Mouse (Mus musculus) midbrain, embryonic 10.5 days (tissue): ENCODE measurements around the gene Nras. TPM values are rescaled to one million over a fixed set of nuclear protein-coding genes. Genes with fewer than 3 reads are reported as not detected.
A peak's percentile ranks its signal among the peaks of the same experiment; 100 is the strongest.

ENCODE experiments used
- DNase-seq: peaks from one replicate; pipeline ENCODE4 v3.0.0-alpha.2; 2017; ENCODE audit warnings: low spot score
- H3K27ac ChIP-seq: fragments of 300-500 bp; sonication (generic); replicated peaks from 2 replicates; pipeline ENCODE4 v1.5.1; 2016; ENCODE audit warnings: mild to moderate bottlenecking
- H3K27me3 ChIP-seq: fragments of 300-500 bp; sonication (generic); 2 replicates; pipeline ENCODE4 v1.6.1; 2016; ENCODE audit warnings: low read depth, mild to moderate bottlenecking; ENCODE audit not compliant: poor library complexity, severe bottlenecking
- H3K36me3 ChIP-seq: fragments of 300-500 bp; sonication (generic); 2 replicates; pipeline ENCODE4 v1.6.1; 2016; ENCODE audit warnings: mild to moderate bottlenecking, moderate library complexity
- H3K4me1 ChIP-seq: fragments of 300-500 bp; sonication (generic); 2 replicates; pipeline ENCODE4 v1.6.1; 2016
- H3K4me3 ChIP-seq: fragments of 300-500 bp; sonication (generic); 2 replicates; pipeline ENCODE4 v1.5.1; 2016; ENCODE audit warnings: mild to moderate bottlenecking, moderate library complexity
- H3K9me3 ChIP-seq: fragments of 300-500 bp; sonication (generic); replicated peaks from 2 replicates; pipeline ENCODE4 v1.6.1; 2016; ENCODE audit warnings: mild to moderate bottlenecking
- WGBS: fragments of 180-500 bp; shearing (Covaris S2); methylation state at CpG from one replicate; pipeline ENCODE4 v1.1.7; 2016; 5-methylcytosine and 5-hydroxymethylcytosine counted together
- polyA plus RNA-seq: library from polyadenylated mRNA; unstranded; fragments of >200 nt; fragmentation: Nextera tagmentation; extraction: Ambion mirVana; gene quantifications from 2 replicates; pipeline ENCODE4 v1.2.1, GENCODE M21; 2016

The Nras gene
- polyA plus RNA-seq, 1 experiment from 2014 or later = 161 TPM

DNA sequence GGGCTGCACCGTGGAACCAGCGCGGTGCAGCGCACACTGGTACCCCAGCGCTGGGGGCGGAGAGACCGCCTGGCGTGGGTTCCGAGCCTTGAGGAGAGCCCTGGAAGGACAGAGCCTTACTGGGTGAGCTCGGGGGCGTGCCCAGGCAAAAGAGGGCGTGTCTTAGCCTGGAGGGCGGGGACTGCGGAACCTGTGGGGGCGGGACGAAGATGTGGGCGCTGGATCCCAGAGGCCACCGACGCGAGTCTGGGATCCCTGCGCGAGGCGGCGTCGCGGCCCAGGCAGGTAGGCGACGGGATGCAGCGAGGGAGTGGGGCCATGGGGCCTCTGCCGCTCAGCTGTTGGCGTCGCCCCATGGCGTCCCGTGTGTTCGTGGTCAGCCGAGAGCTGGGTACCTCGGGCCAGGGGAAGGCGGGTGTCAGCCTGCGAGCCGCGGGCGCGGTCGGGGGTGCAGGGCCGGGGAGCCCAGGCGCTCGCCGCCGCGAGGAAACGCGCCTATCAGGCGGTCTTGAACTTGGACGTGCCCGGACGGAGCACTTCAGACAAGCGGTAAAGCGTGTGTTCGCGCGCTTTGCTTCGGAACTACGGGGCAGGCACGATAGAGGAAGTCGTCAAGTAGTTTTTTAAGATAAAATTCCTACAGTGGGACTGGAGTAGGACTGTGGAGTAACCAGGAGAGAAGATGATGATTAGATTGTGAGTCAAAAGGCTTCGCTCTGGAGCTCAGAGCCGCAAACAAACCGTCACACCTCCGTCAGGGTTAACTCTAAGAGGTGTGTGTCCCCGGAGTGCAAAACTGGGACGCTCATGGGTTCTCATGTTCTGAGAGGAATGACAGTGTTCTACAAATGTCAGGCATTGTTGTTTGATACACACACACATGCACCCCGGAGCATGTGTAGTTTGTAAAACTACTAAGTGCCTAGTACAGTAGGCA is 44.6 kb downstream of the Nras start, which contains the start of gene Dennd2c:
Gene Dennd2c, plus strand, starts transcription at position 151 of the 937 bp plus-strand sequence.
- H3K4me3 ChIP-seq = peak within 1 kb of the TSS; percentile 68
- no peaks in the 10 kb centered on the region for H3K9me3 ChIP-seq
- DNase-seq = peak; percentile 89
- H3K36me3 ChIP-seq = no peaks in the 10 kb centered on the region
- peaks cover 57% of the 10 kb centered on the region for H3K27me3 ChIP-seq
- peaks cover 17% of the 10 kb centered on the region for H3K4me1 ChIP-seq
- peak within 1 kb of the TSS; percentile 75 for H3K27ac ChIP-seq
- WGBS = 2% methylated on average over 72 of the region's 72 CpGs

DNA sequence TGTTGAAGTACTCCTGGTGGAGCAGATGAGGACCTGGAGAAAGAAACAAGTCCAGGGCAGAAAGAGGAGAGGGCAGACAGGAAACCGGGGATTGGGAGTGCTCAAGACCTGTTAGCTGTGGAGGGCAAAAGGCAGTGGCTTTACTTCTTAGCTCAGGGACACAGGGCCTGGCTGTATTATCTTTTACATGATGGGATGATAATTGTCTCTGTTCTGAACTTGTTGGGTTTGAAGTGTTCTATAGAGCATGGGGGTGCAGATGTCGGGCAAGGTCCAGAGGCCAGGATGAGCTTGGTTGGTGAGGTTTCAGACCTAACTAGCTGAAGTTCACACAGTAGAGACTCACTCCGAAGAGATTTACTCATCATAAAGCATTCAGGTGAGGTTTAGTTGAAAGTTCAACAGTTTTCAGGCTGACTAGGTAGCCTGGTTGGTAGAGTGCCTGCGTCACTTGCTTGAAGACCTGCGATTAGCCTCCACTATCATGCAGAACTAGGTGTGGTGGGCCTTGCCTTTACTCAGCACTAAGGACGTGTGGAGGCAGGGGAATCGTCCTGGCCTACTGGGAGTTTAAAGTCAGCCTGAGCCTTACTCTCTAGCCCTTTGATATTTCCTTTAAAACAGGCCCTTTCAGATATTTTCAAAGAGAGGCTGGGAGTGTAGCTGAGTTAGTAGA is 49.6 kb downstream of the Nras start:
- H3K4me1 ChIP-seq = peaks cover 5% of the 10 kb centered on the region
- peaks cover 25% of the 10 kb centered on the region for H3K27me3 ChIP-seq
- WGBS = 83% methylated on average over 7 of the region's 7 CpGs
- no peak overlapping the region for H3K27ac ChIP-seq
- DNase-seq = no peak
- no peaks in the 10 kb centered on the region for H3K36me3 ChIP-seq
- no peaks in the 10 kb centered on the region for H3K9me3 ChIP-seq
- no peak overlapping the region for H3K4me3 ChIP-seq

DNA sequence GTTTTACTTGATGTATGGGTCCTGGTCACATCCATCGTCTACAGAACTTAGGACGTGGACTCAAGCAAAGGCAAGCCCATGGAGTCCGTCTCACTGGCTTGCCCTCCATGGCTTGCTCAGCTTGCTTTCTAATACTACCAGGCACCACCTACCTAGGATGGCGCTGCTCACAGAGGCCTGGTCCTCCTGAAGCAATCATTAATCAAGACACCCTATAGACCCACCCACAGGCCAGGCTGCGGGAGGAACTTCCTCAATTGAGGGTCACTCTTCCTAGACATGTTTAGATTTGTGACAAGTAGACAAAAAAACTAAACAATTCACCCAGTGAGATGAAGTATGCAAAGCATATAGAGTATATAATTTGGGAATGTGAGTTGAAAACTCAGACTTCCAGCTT is 54.1 kb downstream of the Nras start:
- Histone ChIP-seq H3K36me3 (no peaks in the 10 kb centered on the region), H3K9me3 (no peaks in the 10 kb centered on the region), H3K4me3 (no peak overlapping the region), H3K27me3 (no peaks in the 10 kb centered on the region), H3K4me1 (no peaks in the 10 kb centered on the region), H3K27ac (no peak overlapping the region)
- no peak for DNase-seq
- 84% methylated on average over 5 of the region's 5 CpGs for whole genome bisulfite sequencing

Other genes with a start within 250 kb of the Nras start
- not detected in 2 replicates for gene Sycp1, start 122.2 kb upstream of the Nras start, polyA plus RNA-seq
- gene Nr1h5, start 94.2 kb upstream of the Nras start, polyA plus RNA-seq = 0.05 and 0.24 TPM in 2 replicates
- gene Sike1, start 62.6 kb upstream of the Nras start, polyA plus RNA-seq = 81.3 and 92.9 TPM in 2 replicates
- gene Csde1, start 37.9 kb upstream of the Nras start, polyA plus RNA-seq = 448 and 507 TPM in 2 replicates
- gene Ampd1, start 15.7 kb downstream of the Nras start, polyA plus RNA-seq = not detected in 2 replicates
- gene Dennd2c, start 44.3 kb downstream of the Nras start, polyA plus RNA-seq = 1.8 and 3.1 TPM in 2 replicates
- gene Bcas2, start 113.4 kb downstream of the Nras start, polyA plus RNA-seq = 227 and 230 TPM in 2 replicates
- gene Trim33, start 221.0 kb downstream of the Nras start, polyA plus RNA-seq = 29.3 and 31.1 TPM in 2 replicates